Mouse (Mus musculus) embryonic fibroblast, embryonic 13.5 days (primary cell): ENCODE results near the gene Gm42417. TPM values are rescaled to one million over a fixed set of nuclear protein-coding genes. Genes with fewer than 3 reads are reported as not detected.
A peak's percentile ranks its signal among the peaks of the same experiment; 100 is the strongest.

Source experiments
- H3K27ac ChIP-seq: 2 replicates; pipeline ENCODE4 v1.5.1; 2012; ENCODE audit warnings: low read length, control low read depth, inconsistent platforms; ENCODE audit not compliant: insufficient read depth
- H3K4me1 ChIP-seq: 2 replicates; pipeline ENCODE4 v1.6.1; 2011; ENCODE audit warnings: low read length; ENCODE audit not compliant: control insufficient read depth, insufficient read depth
- H3K4me3 ChIP-seq: 2 replicates; pipeline ENCODE4 v1.5.1; 2011; ENCODE audit warnings: mild to moderate bottlenecking, control low read depth, low read length; ENCODE audit not compliant: insufficient read depth
- CTCF ChIP-seq: IDR thresholded peaks from 2 replicates; pipeline ENCODE4 v1.5.1; 2011; ENCODE audit warnings: mild to moderate bottlenecking, control low read depth, low read length, moderate library complexity, borderline replicate concordance; ENCODE audit not compliant: insufficient read depth
- POLR2A ChIP-seq: IDR thresholded peaks from 2 replicates; pipeline ENCODE4 v1.6.1; 2011; ENCODE audit warnings: low read depth, mild to moderate bottlenecking, control low read depth, low read length, moderate library complexity
- polyA plus RNA-seq: library from polyadenylated mRNA; stranded (reverse); fragments of >200 nt; gene quantifications from 2 replicates; pipeline ENCODE4 v1.2.4, GENCODE M21; 2011; ENCODE audit warnings: low read depth; ENCODE audit not compliant: missing spikeins, insufficient read length

Gm42417 gene
- polyA plus RNA-seq, 1 experiment, result not detected

GRCm38 (mm10) chr1:36512089-36512965 lies 26.9 kb downstream of the Gm42417 start:
- Histone ChIP-seq H3K27ac (peak overlapping the region; percentile 74), H3K4me3 (peak overlapping the region; percentile 96), H3K4me1 (no peaks in the 10 kb centered on the region)
- TF ChIP-seq POLR2A (no peak), CTCF (no peak)

GRCm38 (mm10) chr1:36511289-36512021 lies 27.8 kb downstream of the Gm42417 start, which contains the start of gene Cnnm3:
Cnnm3 (plus strand) TSS chr1:36511867.
- TF ChIP-seq POLR2A (peak; percentile 82), CTCF (peak; percentile 22; the same call in 1 of the 2 replicates)
- H3K27ac ChIP-seq, result peak within 1 kb of the TSS; percentile 74
- no peaks in the 10 kb centered on the region for H3K4me1 ChIP-seq
- H3K4me3 ChIP-seq, result peak within 1 kb of the TSS; percentile 96

GRCm38 (mm10) chr1:36508238-36508637 lies 31.0 kb downstream of the Gm42417 start:
- H3K4me3 ChIP-seq, result no peak overlapping the region
- TF ChIP-seq CTCF (no peak), POLR2A (no peak)
- no peaks in the 10 kb centered on the region for H3K4me1 ChIP-seq
- H3K27ac ChIP-seq, result no peak overlapping the region

GRCm38 (mm10) chr1:36501261-36501660 lies 38.0 kb downstream of the Gm42417 start:
- Histone ChIP-seq H3K27ac (no peak overlapping the region), H3K4me1 (no peaks in the 10 kb centered on the region), H3K4me3 (no peak overlapping the region)
- TF ChIP-seq POLR2A, result no peak
- TF ChIP-seq CTCF, result peak; percentile 91; the same call in 1 of the 2 replicates

GRCm38 (mm10) chr1:36497312-36497711 lies 41.9 kb downstream of the Gm42417 start:
- Histone ChIP-seq H3K27ac (no peak overlapping the region), H3K4me1 (peaks cover under 1% of the 10 kb centered on the region; the same call in 1 of the 2 replicates), H3K4me3 (no peak overlapping the region)
- TF ChIP-seq CTCF, result no peak
- TF ChIP-seq POLR2A, result no peak

GRCm38 (mm10) chr1:36496719-36497118 lies 42.5 kb downstream of the Gm42417 start:
- H3K4me1 ChIP-seq, result peaks cover 2% of the 10 kb centered on the region; the same call in 1 of the 2 replicates
- no peak overlapping the region for H3K27ac ChIP-seq
- H3K4me3 ChIP-seq, result no peak overlapping the region
- TF ChIP-seq POLR2A (no peak), CTCF (peak; percentile 9; the same call in 1 of the 2 replicates)

GRCm38 (mm10) chr1:36493299-36493698 lies 45.9 kb downstream of the Gm42417 start:
- TF ChIP-seq CTCF (no peak), POLR2A (no peak)
- Histone ChIP-seq H3K4me1 (peaks cover 2% of the 10 kb centered on the region; the same call in 1 of the 2 replicates), H3K4me3 (no peak overlapping the region), H3K27ac (no peak overlapping the region)

GRCm38 (mm10) chr1:36492416-36493139 lies 46.7 kb downstream of the Gm42417 start:
- Histone ChIP-seq H3K4me1 (peaks cover 2% of the 10 kb centered on the region; the same call in 1 of the 2 replicates), H3K4me3 (no peak overlapping the region), H3K27ac (no peak overlapping the region)
- TF ChIP-seq CTCF, result peak; percentile 46; the same call in 1 of the 2 replicates
- TF ChIP-seq POLR2A, result no peak

- peaks cover 5% of the 10 kb centered on the region; the same call in 1 of the 2 replicates for H3K4me1 ChIP-seq
- no peak overlapping the region for H3K27ac ChIP-seq
- TF ChIP-seq POLR2A (no peak), CTCF (no peak)
- no peak overlapping the region for H3K4me3 ChIP-seq
Measured at GRCm38 (mm10) chr1:36489661-36490060, 49.6 kb downstream of the Gm42417 start.

- no peak overlapping the region for H3K27ac ChIP-seq
- TF ChIP-seq CTCF (no peak), POLR2A (no peak)
- H3K4me3 ChIP-seq, result no peak overlapping the region
- H3K4me1 ChIP-seq, result peaks cover 3% of the 10 kb centered on the region; the same call in 1 of the 2 replicates
Measured at GRCm38 (mm10) chr1:36487111-36487510, 52.1 kb downstream of the Gm42417 start.
